Mouse (Mus musculus) liver, postnatal 0 days (tissue): Measurements from ENCODE around the gene Ntrk1. TPM values are rescaled to one million over a fixed set of nuclear protein-coding genes. Genes with fewer than 3 reads are reported as not detected.
A peak's percentile ranks its signal among the peaks of the same experiment; 100 is the strongest.

Experiments
- ATAC-seq: fragments of 200-750 bp; cut with Nextera tagmentation; 2 replicates; pipeline ENCODE4 v1.8.0; 2017; ENCODE audit warnings: mild to moderate bottlenecking, moderate library complexity
- DNase-seq: peaks from one replicate; pipeline ENCODE4 v3.0.0-alpha.2; 2016
- H3K27ac ChIP-seq: fragments of 300-500 bp; sonication (generic); 2 replicates; pipeline ENCODE4 v1.5.1; 2014; ENCODE audit warnings: antibody characterized with exemption, moderate library complexity, mild to moderate bottlenecking, low read depth
- H3K27me3 ChIP-seq: fragments of 300-500 bp; sonication (generic); 2 replicates; pipeline ENCODE4 v1.6.1; 2014; ENCODE audit warnings: low read length, control low read depth, mixed read lengths; ENCODE audit not compliant: insufficient read depth
- H3K36me3 ChIP-seq: fragments of 300-500 bp; sonication (generic); replicated peaks from 2 replicates; pipeline ENCODE4 v1.6.1; 2014; ENCODE audit warnings: mild to moderate bottlenecking, control low read depth, low read length, moderate library complexity, mixed read lengths; ENCODE audit not compliant: insufficient read depth
- H3K4me1 ChIP-seq: fragments of 300-500 bp; sonication (generic); 2 replicates; pipeline ENCODE4 v1.6.1; 2014; ENCODE audit warnings: antibody characterized with exemption, mild to moderate bottlenecking, control low read depth; ENCODE audit not compliant: insufficient read depth
- H3K4me2 ChIP-seq: fragments of 300-500 bp; sonication (generic); 2 replicates; pipeline ENCODE4 v1.6.1; 2014; ENCODE audit warnings: low read depth, mild to moderate bottlenecking, low read length, moderate library complexity, mixed read lengths
- H3K4me3 ChIP-seq: fragments of 300-500 bp; sonication (generic); 2 replicates; pipeline ENCODE4 v1.5.1; 2014; ENCODE audit warnings: low read depth, low read length
- H3K9ac ChIP-seq: fragments of 300-500 bp; sonication (generic); replicated peaks from 2 replicates; pipeline ENCODE4 v1.6.1; 2014; ENCODE audit warnings: mild to moderate bottlenecking, moderate library complexity
- H3K9me3 ChIP-seq: fragments of 300-500 bp; sonication (generic); 2 replicates; pipeline ENCODE4 v1.6.1; 2016; ENCODE audit warnings: mild to moderate bottlenecking, control low read depth, low read length, mixed read lengths
- CTCF ChIP-seq: sonication (generic); IDR thresholded peaks from 2 replicates; pipeline ENCODE4 v1.5.1; 2016; ENCODE audit warnings: antibody characterized with exemption, low read depth
- EP300 ChIP-seq: IDR thresholded peaks from 2 replicates; pipeline ENCODE4 v1.6.1; 2016; ENCODE audit warnings: antibody characterized with exemption, low read depth, mild to moderate bottlenecking
- WGBS: fragments of 180-500 bp; shearing (Covaris S2); extraction: QIAGEN DNeasy Blood & Tissue Kit; methylation state at CpG from one replicate; pipeline ENCODE4 v1.1.7; 2014; ENCODE audit not compliant: insufficient replicate concordance; 5-methylcytosine and 5-hydroxymethylcytosine counted together
- polyA plus RNA-seq: library from polyadenylated mRNA; unstranded; fragments of >200 nt; fragmentation: Nextera tagmentation; extraction: Ambion mirVana; gene quantifications from 2 replicates; pipeline ENCODE4 v1.2.1, GENCODE M21; 2015

Ntrk1 gene
- polyA plus RNA-seq, 1 experiment from 2014 or later: 0.53 TPM

DNA sequence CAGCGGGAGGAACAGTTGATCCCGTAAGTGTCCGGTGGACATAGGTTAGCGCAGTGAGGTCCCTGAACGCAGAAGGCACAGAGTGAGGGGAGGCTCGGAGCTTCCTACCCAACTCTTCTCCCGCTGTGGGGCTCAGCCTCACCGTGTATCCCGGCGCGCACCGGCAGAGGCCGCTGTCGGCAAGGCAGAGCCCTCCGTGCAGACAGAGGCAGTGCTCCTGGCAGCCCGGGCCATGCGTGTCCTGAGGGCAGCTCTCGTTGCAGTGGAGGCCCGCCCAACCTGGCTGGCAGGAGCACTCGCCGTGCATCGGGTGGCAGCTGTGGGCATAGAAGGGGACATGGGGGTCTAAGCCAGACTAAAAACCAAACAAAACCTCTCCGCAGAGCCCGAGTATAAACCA is 39.0 kb downstream of the Ntrk1 start:
- H3K4me2 ChIP-seq: no peak overlapping the region
- no peaks in the 10 kb centered on the region for H3K4me1 ChIP-seq
- no peaks in the 10 kb centered on the region for H3K27me3 ChIP-seq
- no peak for TF ChIP-seq EP300
- peak; percentile 97 for TF ChIP-seq CTCF
- H3K9me3 ChIP-seq: no peaks in the 10 kb centered on the region
- ATAC-seq (peak; percentile 86), DNase-seq (peak; percentile 87)
- 14% methylated on average over 24 of the region's 24 CpGs for WGBS
- H3K36me3 ChIP-seq: no peaks in the 10 kb centered on the region; the same call in 1 of the 2 replicates
- no peak overlapping the region for H3K4me3 ChIP-seq
- no peak overlapping the region for H3K9ac ChIP-seq
- no peak overlapping the region for H3K27ac ChIP-seq

- H3K27me3 ChIP-seq: no peaks in the 10 kb centered on the region
- no peaks in the 10 kb centered on the region for H3K4me1 ChIP-seq
- H3K27ac ChIP-seq: no peak overlapping the region
- no peak overlapping the region for H3K9ac ChIP-seq
- DNase-seq: no peak
- H3K4me3 ChIP-seq: no peak overlapping the region
- no peaks in the 10 kb centered on the region for H3K9me3 ChIP-seq
- H3K4me2 ChIP-seq: no peak overlapping the region
- no peaks in the 10 kb centered on the region; the same call in 1 of the 2 replicates for H3K36me3 ChIP-seq
- TF ChIP-seq EP300 (no peak), CTCF (no peak)
- no peak for ATAC-seq
- WGBS: 85% methylated on average over 13 of the region's 13 CpGs
Measured at GRCm38 (mm10) chr3:87753829-87754228, 41.1 kb downstream of the Ntrk1 start.

- Histone ChIP-seq H3K27ac (no peak overlapping the region), H3K4me1 (no peaks in the 10 kb centered on the region), H3K4me3 (no peak overlapping the region), H3K4me2 (no peak overlapping the region), H3K9ac (no peak overlapping the region), H3K27me3 (no peaks in the 10 kb centered on the region), H3K36me3 (no peaks in the 10 kb centered on the region; the same call in 1 of the 2 replicates), H3K9me3 (no peaks in the 10 kb centered on the region)
- DNase-seq (no peak), ATAC-seq (no peak)
- TF ChIP-seq CTCF (no peak), EP300 (no peak)
- 74% methylated on average over 3 of the region's 3 CpGs for WGBS
Measured at GRCm38 (mm10) chr3:87752567-87752966, 42.4 kb downstream of the Ntrk1 start.

DNA sequence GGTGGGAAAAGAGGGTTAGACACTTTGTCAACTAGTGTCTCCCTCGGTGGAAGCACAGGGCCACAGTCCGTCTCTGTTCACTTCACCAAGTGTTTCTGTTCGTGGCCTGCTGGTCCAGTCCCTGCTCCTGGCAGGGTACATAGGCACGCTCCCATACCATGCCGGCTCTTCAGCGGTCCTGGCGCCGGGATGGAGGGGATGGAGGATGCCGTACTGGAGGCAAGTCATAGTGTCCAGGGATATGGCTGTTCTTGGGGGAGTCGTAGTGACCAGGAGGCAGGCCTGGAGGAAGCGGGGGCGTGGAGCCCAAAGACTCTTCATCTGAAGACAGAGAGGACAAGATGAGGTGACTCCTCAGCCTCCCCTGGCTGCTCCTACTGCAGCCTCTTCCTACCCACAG is 45.0 kb downstream of the Ntrk1 start:
- ATAC-seq: no peak
- H3K27ac ChIP-seq: no peak overlapping the region
- H3K4me1 ChIP-seq: no peaks in the 10 kb centered on the region
- H3K9ac ChIP-seq: no peak overlapping the region
- H3K9me3 ChIP-seq: no peaks in the 10 kb centered on the region
- 84% methylated on average over 12 of the region's 12 CpGs for WGBS
- TF ChIP-seq EP300 (no peak), CTCF (no peak)
- H3K36me3 ChIP-seq: no peaks in the 10 kb centered on the region; the same call in 1 of the 2 replicates
- no peak overlapping the region for H3K4me2 ChIP-seq
- no peaks in the 10 kb centered on the region for H3K27me3 ChIP-seq
- DNase-seq: no peak
- no peak overlapping the region for H3K4me3 ChIP-seq

- no peak overlapping the region for H3K4me2 ChIP-seq
- ATAC-seq: peak; percentile 57; the same call in 1 of the 2 replicates
- DNase-seq: peak; percentile 67
- H3K4me1 ChIP-seq: no peaks in the 10 kb centered on the region
- H3K9me3 ChIP-seq: no peaks in the 10 kb centered on the region
- no peak overlapping the region for H3K4me3 ChIP-seq
- H3K27ac ChIP-seq: no peak overlapping the region
- no peaks in the 10 kb centered on the region for H3K36me3 ChIP-seq
- TF ChIP-seq CTCF: peak; percentile 85
- no peak for TF ChIP-seq EP300
- H3K9ac ChIP-seq: no peak overlapping the region
- 18% methylated on average over 5 of the region's 5 CpGs for WGBS
- H3K27me3 ChIP-seq: no peaks in the 10 kb centered on the region
Measured at GRCm38 (mm10) chr3:87749036-87749435, 45.9 kb downstream of the Ntrk1 start.

- Histone ChIP-seq H3K4me3 (no peak within 1 kb of the TSS), H3K4me1 (no peaks in the 10 kb centered on the region), H3K4me2 (no peak within 1 kb of the TSS), H3K9me3 (no peaks in the 10 kb centered on the region), H3K36me3 (no peaks in the 10 kb centered on the region), H3K27ac (no peak within 1 kb of the TSS), H3K27me3 (no peaks in the 10 kb centered on the region), H3K9ac (no peak within 1 kb of the TSS)
- DNase-seq: no peak
- ATAC-seq: no peak; the same call in 1 of the 2 replicates
- TF ChIP-seq EP300 (no peak), CTCF (no peak)
- 57% methylated on average over 13 of the region's 13 CpGs for WGBS
Measured at GRCm38 (mm10) chr3:87748431-87748830, 46.5 kb downstream of the Ntrk1 start, which contains the start of gene Lrrc71. Gene Lrrc71, minus strand, starts transcription at chr3:87748625.
